Mouse (Mus musculus): Measurements from ENCODE around the gene Tnp1. TPM values are rescaled to one million over a fixed set of nuclear protein-coding genes. Genes with fewer than 3 reads are reported as not detected.

Tnp1 gene
- polyA plus RNA-seq, 1 experiment from 2014 or later = not detected

Other genes starting within 250 kb of the Tnp1 start
- gene Igfbp2, start 191.4 kb downstream of the Tnp1 start, polyA plus RNA-seq (2015; fragmentation: Nextera tagmentation; extraction: Ambion mirVana) = 13.4 and 17.9 TPM in 2 replicates
- 1.0 and 1.7 TPM in 2 replicates for gene Igfbp5, start 141.0 kb downstream of the Tnp1 start, polyA plus RNA-seq (2015; fragmentation: Nextera tagmentation; extraction: Ambion mirVana)

Data from liver, embryonic 16.5 days (tissue).